Mouse (Mus musculus): ENCODE data around the gene Zfp968.
"Not testable (repeated sequence)": the region's sequence is repeated elsewhere in the genome, so short reads cannot be mapped to it uniquely, and the experiment has no call there.

The Zfp968 gene

DNA sequence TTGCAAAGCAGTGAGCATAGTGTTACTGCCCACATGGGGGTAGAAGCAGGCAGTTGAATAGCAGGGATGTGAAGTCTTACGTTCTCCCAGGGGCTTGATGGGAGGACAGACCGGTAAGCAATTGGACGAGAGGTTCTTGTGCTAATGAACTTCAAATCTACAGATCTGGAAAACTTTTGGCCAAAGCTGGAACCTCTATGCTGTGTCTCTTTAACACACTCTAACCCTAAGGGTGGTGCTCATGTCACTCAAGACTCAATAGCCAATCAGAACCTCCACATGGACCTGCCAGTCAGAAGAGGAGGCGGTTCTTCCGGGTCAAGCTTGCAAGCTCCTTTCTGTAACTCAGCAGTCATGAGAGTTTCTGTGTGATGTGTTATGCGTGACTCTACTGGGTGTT is at the start of gene Zfp968:
Zfp968 (plus strand) TSS at position 301 of the 400 bp plus-strand sequence.
- DNase-seq = not testable (repeated sequence)

DNA sequence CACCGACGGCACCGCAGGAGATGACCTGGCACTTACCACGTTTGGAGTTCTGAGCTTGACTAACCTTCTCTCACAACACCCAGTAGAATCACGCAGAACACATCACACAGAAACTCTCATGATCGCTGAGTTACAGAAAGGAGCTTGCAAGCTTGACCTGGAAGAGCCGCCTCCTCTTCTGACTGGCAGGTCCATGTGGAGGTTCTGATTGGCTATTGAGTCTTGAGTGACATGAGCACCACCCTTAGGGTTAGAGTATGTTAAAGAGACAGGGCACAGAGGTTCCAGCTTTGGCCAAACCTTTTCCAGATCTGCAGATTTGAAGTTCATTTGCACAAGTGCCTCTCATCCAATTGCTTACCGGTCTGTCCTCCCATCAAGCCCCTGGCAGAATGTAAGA is 34.1 kb upstream of the Zfp968 start, which contains the start of gene Gm4631:
Gm4631 (minus strand) TSS at position 101 of the 400 bp plus-strand sequence.
- not testable (repeated sequence) for DNase-seq

All from thymus, postnatal 25 days (tissue).